Mouse (Mus musculus): Measurements from ENCODE around the gene Zfp874a. TPM values are rescaled to one million over a fixed set of nuclear protein-coding genes. Genes with fewer than 3 reads are reported as not detected.
A peak's percentile ranks its signal among the peaks of the same experiment; 100 is the strongest.
"Not testable (repeated sequence)": the region's sequence is repeated elsewhere in the genome, so short reads cannot be mapped to it uniquely, and the experiment has no call there.

Zfp874a gene
- polyA plus RNA-seq (2016; fragmentation: Nextera tagmentation; extraction: Ambion mirVana) = 6.7 and 7.0 TPM in 2 replicates

DNA sequence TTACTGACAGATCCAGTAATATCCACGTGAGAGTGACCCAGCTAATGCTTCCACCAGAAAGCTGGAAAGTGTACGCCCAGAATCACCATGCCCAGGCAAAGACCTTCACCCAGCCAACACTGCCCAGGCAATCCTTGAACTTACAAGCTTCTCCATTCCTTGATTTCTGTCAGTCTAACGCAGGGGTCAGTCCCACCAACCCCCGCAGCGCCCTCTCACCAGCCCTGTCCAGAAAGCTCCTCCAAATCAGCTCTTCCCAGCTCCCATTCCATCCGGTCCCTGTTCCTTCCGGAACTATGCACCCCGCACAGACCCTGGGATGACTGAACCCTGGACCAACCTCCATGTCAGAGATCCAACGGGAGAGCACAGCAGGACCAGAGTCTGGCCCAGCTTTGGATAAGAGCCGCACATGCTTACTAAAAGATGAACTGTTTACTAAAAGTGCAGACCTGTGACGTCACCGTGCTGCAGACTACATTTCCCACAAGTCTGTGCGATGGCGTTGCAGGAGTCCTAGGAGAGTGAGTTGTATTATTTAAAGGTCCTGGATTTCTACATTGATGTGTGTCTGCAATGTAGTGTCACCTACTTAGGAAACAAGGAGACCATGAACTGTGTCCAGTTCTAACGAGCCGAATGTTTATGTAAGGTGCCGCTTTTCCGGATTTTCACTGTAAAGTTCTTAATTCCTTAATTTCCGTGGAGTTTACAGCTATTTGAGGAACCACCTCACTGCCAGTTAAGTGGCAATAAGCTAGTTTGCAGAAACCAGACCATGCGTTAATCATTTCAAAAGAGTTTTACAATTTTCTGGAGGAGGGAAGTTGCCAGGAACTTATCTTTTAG, at the start of gene Zfp874a:
TSS of gene Zfp874a (minus strand) at position 453 of the 849 bp plus-strand sequence.
- ATAC-seq (ENCODE audit: low FRiP score, low read depth) = peak; percentile 96

DNA sequence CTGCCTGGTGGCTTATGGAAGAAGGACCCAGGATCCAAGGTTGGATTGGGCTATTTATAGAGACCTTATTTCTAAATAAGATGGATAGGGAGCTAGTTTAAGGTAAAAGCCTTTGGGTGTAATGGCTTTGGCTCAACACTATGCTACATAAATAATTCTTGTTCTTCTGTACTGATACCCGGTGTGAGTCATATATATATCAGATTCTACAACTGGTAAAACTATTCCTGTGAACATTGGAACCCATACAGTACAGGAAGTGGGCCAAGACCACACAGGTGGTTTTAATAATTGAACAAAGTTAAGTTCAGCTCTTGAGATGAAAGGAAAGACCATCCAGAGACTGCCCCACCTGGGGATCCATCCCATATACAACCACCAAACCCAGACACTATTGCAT, 49.5 kb upstream of the Zfp874a start:
- H3K4me3 ChIP-seq = no peak overlapping the region
- H3K27me3 ChIP-seq (replicated peaks) = no peaks in the 10 kb centered on the region
- H3K36me3 ChIP-seq = no peaks in the 10 kb centered on the region
- no peak overlapping the region for H3K4me2 ChIP-seq (replicated peaks)
- peak; percentile 19 for ATAC-seq (ENCODE audit: low FRiP score, low read depth)
- no peaks in the 10 kb centered on the region for H3K9me3 ChIP-seq
- no peak overlapping the region for H3K9ac ChIP-seq
- WGBS = 78% methylated on average over 1 of the region's 1 CpGs
- no peak overlapping the region for H3K27ac ChIP-seq
- peaks cover 7% of the 10 kb centered on the region for H3K4me1 ChIP-seq

More for the DNA sequence above, at the start of gene Zfp874a:
- H3K4me2 ChIP-seq (replicated peaks) = peak within 1 kb of the TSS; percentile 75
- H3K4me1 ChIP-seq = peaks cover 11% of the 10 kb centered on the region; the same call in 1 of the 2 replicates
- peaks cover 6% of the 10 kb centered on the region; the same call in 1 of the 2 replicates for H3K36me3 ChIP-seq
- H3K9me3 ChIP-seq = 0 out of 2 replicates have a peak, but pooled peaks cover 4% of the 10 kb centered on the region
- 2% methylated on average over 20 of the region's 20 CpGs for WGBS
- H3K4me3 ChIP-seq = peak within 1 kb of the TSS; percentile 54
- H3K27me3 ChIP-seq (replicated peaks) = no peaks in the 10 kb centered on the region
- H3K27ac ChIP-seq = no peak within 1 kb of the TSS
- H3K9ac ChIP-seq = peak within 1 kb of the TSS; percentile 53

DNA sequence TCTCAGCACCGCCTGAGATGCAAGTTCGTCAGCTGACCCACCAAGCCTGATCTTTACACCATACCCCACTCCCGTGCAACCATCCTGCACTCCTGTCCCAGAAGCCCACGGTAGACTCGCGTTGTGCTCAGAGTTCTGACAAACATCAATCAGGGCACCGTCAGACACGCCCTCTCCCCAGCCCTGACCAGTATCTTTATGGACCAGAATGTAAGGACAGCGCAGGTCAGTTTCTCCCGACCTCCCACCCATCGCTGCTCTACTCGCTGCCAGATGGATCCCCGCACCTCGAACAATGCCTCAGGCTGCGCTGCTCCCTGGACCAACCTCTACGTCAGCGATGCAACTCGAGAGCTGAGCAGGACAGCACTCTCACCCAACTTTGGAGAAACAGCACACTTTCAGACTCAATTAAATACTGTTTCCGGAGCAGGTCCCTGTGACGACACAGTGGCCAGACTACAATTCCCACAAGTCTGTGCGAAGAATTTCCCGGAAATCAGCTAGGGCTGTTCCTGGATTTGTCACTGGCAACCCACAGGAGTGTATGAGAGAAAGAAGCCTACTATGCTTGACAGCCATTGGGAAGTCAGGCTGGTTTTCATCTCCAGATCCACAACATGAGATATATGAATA, 48.8 kb upstream of the Zfp874a start, which contains the start of gene Zfp58:
TSS of gene Zfp58 (minus strand) at position 472 of the 636 bp plus-strand sequence.
- Histone ChIP-seq H3K36me3 (peaks cover 2% of the 10 kb centered on the region; the same call in 1 of the 2 replicates), H3K4me3 (peak within 1 kb of the TSS; percentile 75), H3K27me3 (replicated peaks) (no peaks in the 10 kb centered on the region), H3K4me1 (peaks cover 7% of the 10 kb centered on the region), H3K9ac (peak within 1 kb of the TSS; percentile 65), H3K9me3 (no peaks in the 10 kb centered on the region), H3K4me2 (replicated peaks) (peak within 1 kb of the TSS; percentile 82), H3K27ac (no peak within 1 kb of the TSS)
- WGBS = under 1% methylated on average over 22 of the region's 22 CpGs
- peak; percentile 95 for ATAC-seq (ENCODE audit: low FRiP score, low read depth)

DNA sequence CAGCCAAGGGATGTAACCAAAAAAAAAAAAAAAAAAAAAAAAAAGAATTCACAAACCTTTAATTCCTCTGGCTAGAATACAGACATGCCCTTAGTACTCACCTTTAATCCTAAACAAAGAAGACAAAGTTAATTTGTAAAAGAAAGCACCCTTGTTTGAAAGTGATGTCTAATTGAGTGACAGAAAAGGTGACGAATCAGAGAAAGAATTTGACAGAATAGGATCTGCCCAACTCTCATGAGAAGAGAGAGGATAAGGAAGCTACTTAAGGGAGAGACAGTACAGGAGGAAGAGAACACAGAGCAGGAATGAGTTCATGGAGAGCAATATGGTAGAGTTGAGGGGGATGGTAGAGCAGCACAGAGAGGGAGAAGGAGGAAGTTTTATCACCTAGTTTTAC, 44.2 kb upstream of the Zfp874a start:
- no peak overlapping the region for H3K4me3 ChIP-seq
- H3K9ac ChIP-seq = no peak overlapping the region
- no peaks in the 10 kb centered on the region for H3K27me3 ChIP-seq (replicated peaks)
- ATAC-seq (ENCODE audit: low FRiP score, low read depth) = no peak
- peaks cover 14% of the 10 kb centered on the region for H3K9me3 ChIP-seq
- H3K36me3 ChIP-seq = peaks cover 44% of the 10 kb centered on the region
- H3K4me2 ChIP-seq (replicated peaks) = no peak overlapping the region
- H3K27ac ChIP-seq = no peak overlapping the region
- H3K4me1 ChIP-seq = peaks cover 7% of the 10 kb centered on the region
- 93% methylated on average over 1 of the region's 1 CpGs for WGBS

DNA sequence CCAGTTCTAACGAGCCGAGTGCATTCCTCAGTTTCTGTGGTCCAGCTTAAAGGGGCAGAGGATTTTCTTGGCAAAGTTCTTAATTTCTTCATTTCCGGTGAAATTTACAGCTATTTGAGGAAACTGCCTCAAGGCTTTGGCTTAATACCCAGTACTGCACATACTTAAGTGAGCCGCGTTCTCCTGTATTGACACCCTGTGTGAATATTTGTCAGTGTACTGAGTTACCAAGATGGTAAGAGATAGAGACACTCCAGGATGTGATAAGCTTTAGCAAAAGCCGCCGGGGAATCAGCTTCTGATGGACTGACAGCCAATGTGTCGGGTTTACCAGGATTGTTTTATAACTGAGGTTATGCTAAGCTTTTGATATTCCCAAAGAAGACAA, 33.0 kb upstream of the Zfp874a start:
- Histone ChIP-seq H3K9me3 (no peaks in the 10 kb centered on the region), H3K4me2 (replicated peaks) (peak overlapping the region; percentile 70), H3K27ac (no peak overlapping the region), H3K36me3 (peaks cover 10% of the 10 kb centered on the region), H3K4me1 (no peaks in the 10 kb centered on the region), H3K27me3 (replicated peaks) (no peaks in the 10 kb centered on the region), H3K9ac (peak overlapping the region; percentile 49), H3K4me3 (peak overlapping the region; percentile 57)
- WGBS = 48% methylated on average over 8 of the region's 8 CpGs
- peak; percentile 75 for ATAC-seq (ENCODE audit: low FRiP score, low read depth)

DNA sequence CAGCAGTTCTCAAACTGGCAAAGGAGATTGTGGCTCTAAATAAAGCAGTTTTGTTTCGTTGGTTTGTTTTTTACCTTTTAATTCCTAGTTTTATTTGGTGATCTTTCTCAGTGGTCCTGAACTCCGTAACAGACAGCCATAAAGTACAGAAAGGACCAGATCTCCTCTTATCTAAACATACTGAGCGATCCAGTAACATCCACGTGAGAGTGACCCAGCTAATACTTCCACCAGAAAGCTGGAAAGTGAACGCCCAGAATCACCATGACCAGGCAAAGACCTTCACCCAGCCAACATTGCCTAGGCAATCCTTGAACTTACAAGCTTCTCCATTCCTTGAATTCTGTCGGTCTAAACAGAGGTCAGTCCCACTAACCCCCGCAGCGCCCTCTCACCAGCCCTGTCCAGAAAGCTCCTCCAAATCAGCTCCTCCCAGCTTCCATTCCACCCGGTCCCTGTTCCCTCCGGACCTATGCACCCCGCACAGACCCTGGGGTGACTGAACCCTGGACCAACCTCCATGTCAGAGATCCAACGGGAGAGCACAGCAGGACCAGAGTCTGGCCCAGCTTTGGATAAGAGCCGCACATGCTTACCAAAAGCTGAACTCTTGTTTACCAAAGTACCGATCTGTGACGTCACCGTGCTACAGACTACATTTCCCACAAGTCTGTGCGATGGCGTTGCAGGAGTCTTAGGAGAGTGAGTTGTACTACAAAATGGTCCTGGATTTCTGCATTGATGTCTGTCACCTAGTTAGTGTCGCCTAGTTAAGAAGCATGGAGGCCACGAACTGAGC, 32.4 kb upstream of the Zfp874a start, which contains the start of gene Zfp874b:
TSS of gene Zfp874b (minus strand) at position 634 of the 799 bp plus-strand sequence.
- peak within 1 kb of the TSS; percentile 49 for H3K9ac ChIP-seq
- 5% methylated on average over 20 of the region's 20 CpGs for WGBS
- peak within 1 kb of the TSS; percentile 57 for H3K4me3 ChIP-seq
- peaks cover 6% of the 10 kb centered on the region for H3K36me3 ChIP-seq
- ATAC-seq (ENCODE audit: low FRiP score, low read depth) = peak; percentile 90
- peak within 1 kb of the TSS; percentile 70 for H3K4me2 ChIP-seq (replicated peaks)
- no peaks in the 10 kb centered on the region for H3K4me1 ChIP-seq
- no peaks in the 10 kb centered on the region for H3K27me3 ChIP-seq (replicated peaks)
- H3K27ac ChIP-seq = no peak within 1 kb of the TSS
- H3K9me3 ChIP-seq = no peaks in the 10 kb centered on the region

DNA sequence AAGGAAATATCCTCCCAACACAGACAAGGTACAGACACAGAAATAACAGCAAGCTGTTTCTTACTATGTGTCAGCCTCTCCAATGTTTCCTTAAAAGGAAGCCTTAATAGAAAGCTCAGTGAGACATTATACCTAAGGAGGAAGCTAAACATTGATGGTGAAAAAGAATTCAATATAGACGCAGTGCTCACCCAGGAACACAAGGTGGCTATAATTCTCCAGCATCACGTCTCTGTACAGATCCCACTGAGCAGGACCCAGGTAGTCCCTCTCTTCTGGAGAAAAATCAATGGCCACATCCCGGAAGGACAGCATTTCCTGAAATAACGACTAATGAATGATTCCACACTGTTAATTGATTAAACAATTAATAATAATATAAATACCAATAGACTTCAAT, 30.1 kb upstream of the Zfp874a start:
- 72% methylated on average over 4 of the region's 4 CpGs for WGBS
- H3K9ac ChIP-seq = no peak overlapping the region
- no peaks in the 10 kb centered on the region for H3K36me3 ChIP-seq
- H3K4me3 ChIP-seq = no peak overlapping the region
- no peak overlapping the region for H3K27ac ChIP-seq
- no peak overlapping the region for H3K4me2 ChIP-seq (replicated peaks)
- no peak for ATAC-seq (ENCODE audit: low FRiP score, low read depth)
- H3K9me3 ChIP-seq = no peaks in the 10 kb centered on the region
- no peaks in the 10 kb centered on the region for H3K4me1 ChIP-seq
- no peaks in the 10 kb centered on the region for H3K27me3 ChIP-seq (replicated peaks)

DNA sequence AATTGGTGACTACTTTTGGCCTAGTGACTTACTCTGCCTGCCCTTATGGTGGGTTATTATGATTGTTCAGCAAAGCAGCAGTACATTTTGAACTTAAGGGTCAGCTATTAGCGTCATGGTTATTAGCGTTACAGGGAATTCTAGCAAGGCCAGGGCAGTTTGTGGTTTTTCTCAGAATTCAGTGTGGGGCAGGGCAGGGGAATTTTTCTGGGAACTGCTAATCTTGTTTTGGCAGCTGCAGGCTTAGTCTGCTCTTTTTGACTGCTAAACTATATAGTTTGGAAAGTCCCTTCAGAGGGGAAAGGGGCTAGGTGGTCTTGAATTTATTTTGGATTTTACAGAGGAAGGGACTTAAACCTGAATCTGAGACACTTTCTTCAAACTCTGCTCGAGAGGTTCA, 17.9 kb upstream of the Zfp874a start:
- WGBS = 93% methylated on average over 3 of the region's 3 CpGs
- Histone ChIP-seq H3K4me1 (no peaks in the 10 kb centered on the region), H3K4me3 (no peak overlapping the region), H3K27ac (no peak overlapping the region), H3K9me3 (no peaks in the 10 kb centered on the region), H3K9ac (no peak overlapping the region), H3K27me3 (replicated peaks) (no peaks in the 10 kb centered on the region), H3K4me2 (replicated peaks) (no peak overlapping the region), H3K36me3 (peaks cover 5% of the 10 kb centered on the region)
- ATAC-seq (ENCODE audit: low FRiP score, low read depth) = no peak

DNA sequence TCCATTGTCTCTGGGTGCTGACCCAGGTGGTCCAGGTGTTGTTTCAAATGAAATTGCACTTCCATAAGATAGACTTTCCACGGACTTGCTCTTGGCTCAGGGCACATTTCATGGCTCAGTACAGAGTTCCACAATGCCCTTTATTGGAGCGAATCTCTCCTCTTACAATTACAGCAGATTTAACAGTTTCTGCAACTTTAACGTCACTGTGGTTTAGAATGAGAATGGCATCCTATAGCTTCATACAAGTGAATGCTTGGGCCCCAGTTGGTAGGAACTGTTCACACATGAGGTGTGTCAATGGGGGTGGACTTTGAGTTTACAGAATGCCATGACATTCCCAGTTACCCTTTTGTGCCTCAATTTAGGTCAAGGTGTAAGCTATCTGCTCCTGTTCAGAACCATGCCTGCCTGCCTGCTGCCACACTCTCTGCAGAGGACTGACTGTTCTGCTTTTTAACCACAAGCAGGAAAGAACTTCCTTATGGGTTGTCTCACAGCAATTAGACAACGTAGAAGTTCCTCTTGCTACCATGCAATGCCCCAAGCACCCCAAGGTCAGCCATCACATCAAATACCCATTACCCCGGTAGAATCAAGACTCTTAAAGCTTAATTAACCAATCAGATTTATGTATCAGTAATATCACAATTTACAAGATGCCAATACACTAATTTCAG, 12.2 kb upstream of the Zfp874a start:
- H3K9ac ChIP-seq; H3K4me2 ChIP-seq (replicated peaks); H3K36me3 ChIP-seq; H3K4me1 ChIP-seq; H3K27ac ChIP-seq; H3K4me3 ChIP-seq; H3K27me3 ChIP-seq (replicated peaks); H3K9me3 ChIP-seq; ATAC-seq (ENCODE audit: low FRiP score, low read depth): not testable (repeated sequence)
- WGBS = 92% methylated on average over 3 of the region's 5 CpGs

DNA sequence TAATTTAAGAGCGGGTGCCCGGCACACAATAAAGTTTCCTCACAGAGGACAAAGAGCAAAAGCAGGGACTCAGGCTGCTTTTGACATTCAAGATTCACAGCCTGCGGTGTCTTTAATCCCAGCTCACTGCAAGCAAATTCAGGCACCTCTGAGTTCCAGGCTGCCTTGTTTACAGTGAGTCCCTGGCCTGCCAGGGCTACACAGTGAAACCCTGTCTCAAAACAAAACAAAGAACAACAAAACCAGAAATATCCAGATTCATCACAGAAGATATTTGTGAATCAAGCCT, 541 bp upstream of the Zfp874a start:
- H3K9ac ChIP-seq = peak overlapping the region; percentile 53; the same call in 1 of the 2 replicates
- H3K36me3 ChIP-seq = peaks cover 3% of the 10 kb centered on the region; the same call in 1 of the 2 replicates
- peak overlapping the region; percentile 75 for H3K4me2 ChIP-seq (replicated peaks)
- H3K27me3 ChIP-seq (replicated peaks) = no peaks in the 10 kb centered on the region
- no peaks in the 10 kb centered on the region for H3K9me3 ChIP-seq
- H3K4me1 ChIP-seq = peaks cover 11% of the 10 kb centered on the region; the same call in 1 of the 2 replicates
- ATAC-seq (ENCODE audit: low FRiP score, low read depth) = peak; percentile 31
- WGBS = 9% methylated on average over 3 of the region's 3 CpGs
- H3K27ac ChIP-seq = no peak overlapping the region
- H3K4me3 ChIP-seq = peak overlapping the region; percentile 54

DNA sequence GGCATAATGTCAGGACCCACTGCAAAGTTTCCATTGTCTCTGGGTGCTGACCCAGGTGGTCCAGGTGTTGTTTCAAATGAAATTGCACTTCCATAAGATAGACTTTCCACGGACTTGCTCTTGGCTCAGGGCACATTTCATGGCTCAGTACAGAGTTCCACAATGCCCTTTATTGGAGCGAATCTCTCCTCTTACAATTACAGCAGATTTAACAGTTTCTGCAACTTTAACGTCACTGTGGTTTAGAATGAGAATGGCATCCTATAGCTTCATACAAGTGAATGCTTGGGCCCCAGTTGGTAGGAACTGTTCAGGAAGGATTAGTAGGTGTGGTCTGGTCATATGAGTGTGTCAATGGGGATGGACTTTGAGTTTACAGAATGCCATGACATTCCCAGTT, 14.3 kb downstream of the Zfp874a start:
- H3K36me3 ChIP-seq; H3K27ac ChIP-seq; H3K9me3 ChIP-seq; H3K4me3 ChIP-seq; H3K9ac ChIP-seq; H3K27me3 ChIP-seq (replicated peaks); H3K4me2 ChIP-seq (replicated peaks); ATAC-seq (ENCODE audit: low FRiP score, low read depth); H3K4me1 ChIP-seq: not testable (repeated sequence)
- WGBS = 91% methylated on average over 1 of the region's 3 CpGs
